Mouse (Mus musculus) adrenal gland, adult 2 months (tissue): ENCODE measurements around the gene Lhfpl3. TPM values are rescaled to one million over a fixed set of nuclear protein-coding genes. Genes with fewer than 3 reads are reported as not detected.

ENCODE experiments used
- microRNA-seq, 2 experiments: library from miRNA; unstranded; fragments of <30 nt; microRNA quantifications; one replicate each; pipeline ENCODE4 v1.2.0; 2021
- polyA plus RNA-seq: library from polyadenylated mRNA; depleted of rRNA; stranded (reverse); fragments of >200 nt; gene quantifications from 2 replicates; pipeline ENCODE4 v1.2.3, GENCODE M21; 2012; rRNA removed
- total RNA-seq, 2 experiments: library from RNA; stranded (reverse); gene quantifications; 2 replicates each; pipeline ENCODE4 v1.2.3; 2021

The Lhfpl3 gene
- total and polyA plus RNA-seq, 3 experiments: 0.83 to 1.9 (median 1.0) TPM

Small RNA genes within 50 kb of the gene (microRNA-seq; reads per million reads assigned to microRNA genes)
- 0 reads per million in 2 experiments for gene Gm28022
- 0 reads per million in 2 experiments for gene Gm44363

Other genes starting within 250 kb of the Lhfpl3 start
- gene Orc5, start 195.6 kb upstream of the Lhfpl3 start, total RNA-seq: 10 to 100 TPM; 15.2 to 17.1 TPM
- 0.61 and 1.7 TPM in 2 replicates for gene Orc5, start 195.6 kb upstream of the Lhfpl3 start, polyA plus RNA-seq